Mouse (Mus musculus) skeletal muscle tissue, adult 2 months (tissue): ENCODE measurements around the gene Ppil3.

Source experiments
- DNase-seq: peaks from one replicate; pipeline ENCODE4 v3.0.0-alpha.2; 2012; ENCODE audit warnings: low read depth, low spot score

Gene Ppil3

GRCm38 (mm10) chr1:58409553-58410197, 35.6 kb downstream of the Ppil3 start:
- no peak for DNase-seq

- no peak for DNase-seq
Observed at GRCm38 (mm10) chr1:58408141-58408540, 37.1 kb downstream of the Ppil3 start.

GRCm38 (mm10) chr1:58407321-58407720, 38.0 kb downstream of the Ppil3 start:
- DNase-seq, result no peak

GRCm38 (mm10) chr1:58403745-58404144, 41.5 kb downstream of the Ppil3 start:
- DNase-seq, result no peak

- no peak for DNase-seq
Observed at GRCm38 (mm10) chr1:58401396-58401795, 43.9 kb downstream of the Ppil3 start.

GRCm38 (mm10) chr1:58397731-58398130, 47.6 kb downstream of the Ppil3 start:
- DNase-seq, result no peak

GRCm38 (mm10) chr1:58396179-58396578, 49.1 kb downstream of the Ppil3 start:
- no peak for DNase-seq

- DNase-seq, result no peak
Observed at GRCm38 (mm10) chr1:58395341-58395740, 49.9 kb downstream of the Ppil3 start.

- DNase-seq, result no peak
Observed at GRCm38 (mm10) chr1:58393284-58394195, 51.7 kb downstream of the Ppil3 start.

GRCm38 (mm10) chr1:58392652-58393283, 52.5 kb downstream of the Ppil3 start, which contains the start of gene Bzw1:
Gene Bzw1 (plus strand): TSS chr1:58392898.
- DNase-seq, result peak; percentile 94

- no peak for DNase-seq
Observed at GRCm38 (mm10) chr1:58392268-58392651, 53.0 kb downstream of the Ppil3 start.

GRCm38 (mm10) chr1:58391421-58392267, 53.6 kb downstream of the Ppil3 start:
- no peak for DNase-seq

- DNase-seq, result peak; percentile 17
Observed at GRCm38 (mm10) chr1:58382586-58383281, 62.6 kb downstream of the Ppil3 start.
